8 mouse cellular contexts compared by ENCODE assay signal in genomic region chr12:70881340-70881739, GRCm38 (mm10). TPM values are rescaled to one million over a fixed set of nuclear protein-coding genes. Genes with fewer than 3 reads are reported as not detected.
DNase-seq lines count a peak whose midpoint lies in the region; ATAC-seq and TF ChIP-seq lines count a peak whose summit lies in the region.

No protein-coding gene starts in this region.

- DNase-seq in forebrain, embryonic 14.5 days (ENCODE audit: low spot score): peak; percentile 15
- DNase-seq in forebrain, embryonic 10.5 days (ENCODE audit: extremely low spot score, low spot score): no peak
- peak; percentile 41 for DNase-seq in MN1 (ENCODE audit: low spot score)
- peak; percentile 64 for DNase-seq in gastrocnemius, adult 18-20 months (ENCODE audit: low spot score)
- DNase-seq in stomach, postnatal 0 days (ENCODE audit: low spot score): peak; percentile 22
- DNase-seq in thymus, postnatal 25 days: no peak

- no peaks in the 10 kb centered on the region for H3K36me3 ChIP-seq in forebrain, embryonic 14.5 days (ENCODE audit: control insufficient read depth, insufficient read depth, low read length)
- peaks cover 64% of the 10 kb centered on the region for H3K36me3 ChIP-seq in forebrain, embryonic 10.5 days (replicated peaks)
- H3K36me3 ChIP-seq in kidney, embryonic 14.5 days (ENCODE audit: control insufficient read depth, insufficient read depth, low read length): peaks cover 8% of the 10 kb centered on the region; the same call in 1 of the 2 replicates
- H3K36me3 ChIP-seq in stomach, postnatal 0 days (ENCODE audit: control insufficient read depth, insufficient read depth, low read length): peaks cover 19% of the 10 kb centered on the region

- H3K27ac ChIP-seq in forebrain, embryonic 14.5 days (ENCODE audit: low read depth, low read length): no peak overlapping the region
- no peak overlapping the region for H3K27ac ChIP-seq in forebrain, embryonic 10.5 days
- no peak overlapping the region for H3K27ac ChIP-seq in kidney, embryonic 14.5 days (ENCODE audit: low read depth, low read length)
- H3K27ac ChIP-seq in stomach, postnatal 0 days (replicated peaks): no peak overlapping the region

- TF ChIP-seq EP300 in stomach, postnatal 0 days (optimal IDR thresholded peaks at IDR 0.05): no peak

- no peak overlapping the region for H3K4me3 ChIP-seq in forebrain, embryonic 14.5 days (ENCODE audit: low read depth, low read length)
- H3K4me3 ChIP-seq in forebrain, embryonic 10.5 days: no peak overlapping the region
- H3K4me3 ChIP-seq in kidney, embryonic 14.5 days (ENCODE audit: low read length): no peak overlapping the region
- no peak overlapping the region for H3K4me3 ChIP-seq in stomach, postnatal 0 days (ENCODE audit: low read depth, low read length)

- no peak for TF ChIP-seq CTCF in stomach, postnatal 0 days (IDR thresholded peaks at IDR 0.05; ENCODE audit: low read depth)

- H3K9me3 ChIP-seq in forebrain, embryonic 14.5 days (replicated peaks; ENCODE audit: control insufficient read depth, low read length): no peaks in the 10 kb centered on the region
- H3K9me3 ChIP-seq in forebrain, embryonic 10.5 days: no peaks in the 10 kb centered on the region
- H3K9me3 ChIP-seq in kidney, embryonic 14.5 days (ENCODE audit: control insufficient read depth, low read length): no peaks in the 10 kb centered on the region
- no peaks in the 10 kb centered on the region for H3K9me3 ChIP-seq in stomach, postnatal 0 days (ENCODE audit: control insufficient read depth, low read length)

- H3K27me3 ChIP-seq in forebrain, embryonic 14.5 days (replicated peaks; ENCODE audit: control insufficient read depth, insufficient read depth, low read length): no peaks in the 10 kb centered on the region
- H3K27me3 ChIP-seq in forebrain, embryonic 10.5 days (ENCODE audit: poor library complexity, severe bottlenecking): no peaks in the 10 kb centered on the region
- no peaks in the 10 kb centered on the region for H3K27me3 ChIP-seq in kidney, embryonic 14.5 days (ENCODE audit: control insufficient read depth, insufficient read depth, low read length)
- H3K27me3 ChIP-seq in stomach, postnatal 0 days (ENCODE audit: control insufficient read depth, insufficient read depth, low read length): no peaks in the 10 kb centered on the region

- WGBS in forebrain, embryonic 14.5 days: 72% methylated on average over 12 of the region's 12 CpGs
- WGBS in forebrain, embryonic 10.5 days: 92% methylated on average over 12 of the region's 12 CpGs
- 58% methylated on average over 12 of the region's 12 CpGs for WGBS in kidney, embryonic 14.5 days
- 60% methylated on average over 12 of the region's 12 CpGs for WGBS in stomach, postnatal 0 days

- no peak overlapping the region for H3K9ac ChIP-seq in forebrain, embryonic 14.5 days (ENCODE audit: low read length)
- no peak overlapping the region for H3K9ac ChIP-seq in kidney, embryonic 14.5 days (ENCODE audit: low read depth, low read length)
- no peak overlapping the region for H3K9ac ChIP-seq in stomach, postnatal 0 days (ENCODE audit: low read length)

- H3K4me2 ChIP-seq in forebrain, embryonic 14.5 days (ENCODE audit: low read length): no peak overlapping the region
- H3K4me2 ChIP-seq in kidney, embryonic 14.5 days (replicated peaks; ENCODE audit: low read depth, low read length): no peak overlapping the region
- no peak overlapping the region for H3K4me2 ChIP-seq in stomach, postnatal 0 days (replicated peaks; ENCODE audit: low read depth)

- peak; percentile 32; the same call in 1 of the 2 replicates for ATAC-seq in forebrain, embryonic 14.5 days
- 0 out of 2 replicates have a peak, but pooled peaks have one; percentile 55 for ATAC-seq in kidney, embryonic 14.5 days (ENCODE audit: low FRiP score, low TSS enrichment)
- 0 out of 2 replicates have a peak, but pooled peaks have one; percentile 21 for ATAC-seq in stomach, postnatal 0 days (ENCODE audit: low FRiP score, low TSS enrichment)
- no peak for ATAC-seq in activated CD4-positive, CD25-positive, alpha-beta regulatory T cell, adult 4 months

- H3K4me1 ChIP-seq in forebrain, embryonic 14.5 days (ENCODE audit: control insufficient read depth, insufficient read depth, low read length): peaks cover 3% of the 10 kb centered on the region; the same call in 1 of the 2 replicates
- no peaks in the 10 kb centered on the region for H3K4me1 ChIP-seq in forebrain, embryonic 10.5 days
- H3K4me1 ChIP-seq in kidney, embryonic 14.5 days (ENCODE audit: control insufficient read depth, insufficient read depth, low read length): no peaks in the 10 kb centered on the region; the same call in 1 of the 2 replicates
- H3K4me1 ChIP-seq in stomach, postnatal 0 days (replicated peaks; ENCODE audit: control insufficient read depth, insufficient read depth): no peaks in the 10 kb centered on the region

RNA-seq across cellular contexts. Expression of gene Frmd6, which starts 56.0 kb away (rescaled TPM):
- 8.5 and 11.8 TPM in 2 replicates for polyA plus RNA-seq in forebrain, embryonic 14.5 days (2014; fragmentation: Nextera tagmentation; extraction: Ambion mirVana)
- 25.1 and 27.8 TPM in 2 replicates for polyA plus RNA-seq in forebrain, embryonic 10.5 days (2016; fragmentation: Nextera tagmentation; extraction: Ambion mirVana)
- total RNA-seq in gastrocnemius, adult 18-20 months (2021): 10 to 100 TPM; 10.2 to 18.8 TPM
- polyA plus RNA-seq in kidney, embryonic 14.5 days (2014; fragmentation: Nextera tagmentation; extraction: Ambion mirVana): 10.8 and 17.4 TPM in 2 replicates
- 17.1 and 17.2 TPM in 2 replicates for polyA plus RNA-seq in stomach, postnatal 0 days (2015; fragmentation: Nextera tagmentation; extraction: Ambion mirVana)
- polyA plus RNA-seq in activated CD4-positive, CD25-positive, alpha-beta regulatory T cell, adult 4 months (2017; shearing (Covaris generic)): 10 to 100 TPM; 14.2 to 19.3 TPM

RNA-seq across cellular contexts. Expression of gene Actr10, which starts 56.3 kb away (rescaled TPM):
- polyA plus RNA-seq in forebrain, embryonic 14.5 days (2014; fragmentation: Nextera tagmentation; extraction: Ambion mirVana): 335 and 376 TPM in 2 replicates
- 217 and 218 TPM in 2 replicates for polyA plus RNA-seq in forebrain, embryonic 10.5 days (2016; fragmentation: Nextera tagmentation; extraction: Ambion mirVana)
- total RNA-seq in gastrocnemius, adult 18-20 months (2021): 100 to 1,000 TPM in 1 of 2 experiments, 10 to 100 TPM in 1; 93.2 to 103 TPM
- 249 and 257 TPM in 2 replicates for polyA plus RNA-seq in kidney, embryonic 14.5 days (2014; fragmentation: Nextera tagmentation; extraction: Ambion mirVana)
- 193 and 199 TPM in 2 replicates for polyA plus RNA-seq in stomach, postnatal 0 days (2015; fragmentation: Nextera tagmentation; extraction: Ambion mirVana)
- 100 to 1,000 TPM; 216 to 267 TPM for polyA plus RNA-seq in activated CD4-positive, CD25-positive, alpha-beta regulatory T cell, adult 4 months (2017; shearing (Covaris generic))

Comparison
In these comparisons a context has a peak if more than half of its experiments do, and no peak if none do; other contexts are left out.
1. DNase-seq: peak in forebrain, embryonic 14.5 days (single experiment), MN1 (single experiment), gastrocnemius, adult 18-20 months (single experiment) and stomach, postnatal 0 days (single experiment); none in forebrain, embryonic 10.5 days (single experiment) and thymus, postnatal 25 days (single experiment).